Mouse (Mus musculus): ENCODE measurements around the gene Ubap2l.

Ubap2l gene
- long read RNA-seq, experiment 1, partial matches to known transcripts: 10 of 21 reads
- long read RNA-seq, experiment 1, other reads (novel, unspliced or antisense): 11 of 21 reads
- long read RNA-seq, experiment 2, partial matches to known transcripts: 16 of 27 reads
- long read RNA-seq, experiment 2, other reads (novel, unspliced or antisense): 9 of 27 reads

GRCm38 (mm10) chr3:90052351-90053241 lies at the start of gene Ubap2l:
Gene Ubap2l (minus strand): TSS chr3:90052628.
- intact Hi-C loops (cut with DNase I): no loop called here

- intact Hi-C loops (cut with DNase I): no loop called here
Measured at GRCm38 (mm10) chr3:90101673-90102072, 49.2 kb upstream of the Ubap2l start.

GRCm38 (mm10) chr3:90101010-90101409 lies 48.6 kb upstream of the Ubap2l start:
- intact Hi-C loops (cut with DNase I): no loop called here

- intact Hi-C loops (cut with DNase I): no loop called here
Measured at GRCm38 (mm10) chr3:90097928-90098327, 45.5 kb upstream of the Ubap2l start.

- intact Hi-C loops (cut with DNase I): no loop called here
Measured at GRCm38 (mm10) chr3:90094453-90094852, 42.0 kb upstream of the Ubap2l start.

GRCm38 (mm10) chr3:90090892-90091291 lies 38.5 kb upstream of the Ubap2l start:
- intact Hi-C loops (cut with DNase I): no loop called here

- intact Hi-C loops (cut with DNase I): no loop called here
Measured at GRCm38 (mm10) chr3:90088617-90089016, 36.2 kb upstream of the Ubap2l start.

GRCm38 (mm10) chr3:90086068-90086467 lies 33.6 kb upstream of the Ubap2l start:
- intact Hi-C loops (cut with DNase I): no loop called here

GRCm38 (mm10) chr3:90085281-90085680 lies 32.9 kb upstream of the Ubap2l start:
- intact Hi-C loops (cut with DNase I): no loop called here

GRCm38 (mm10) chr3:90084790-90085189 lies 32.4 kb upstream of the Ubap2l start:
- intact Hi-C loops (cut with DNase I): loop anchor here (5.0 kb wide), 1 partner anchor 33 kb away; no protein-coding TSS in a partner anchor

- intact Hi-C loops (cut with DNase I): loop anchor here (5.0 kb wide), 1 partner anchor 33 kb away; no protein-coding TSS in a partner anchor
Measured at GRCm38 (mm10) chr3:90083698-90084324, 31.4 kb upstream of the Ubap2l start.

GRCm38 (mm10) chr3:90083034-90083433 lies 30.6 kb upstream of the Ubap2l start:
- intact Hi-C loops (cut with DNase I): loop anchor here (5.0 kb wide), 1 partner anchor 34 kb away; no protein-coding TSS in a partner anchor

- intact Hi-C loops (cut with DNase I): loop anchor here (5.0 kb wide), 1 partner anchor 36 kb away; no protein-coding TSS in a partner anchor
Measured at GRCm38 (mm10) chr3:90081365-90082240, 29.2 kb upstream of the Ubap2l start.

- intact Hi-C loops (cut with DNase I): loop anchor here (5.0 kb wide), 1 partner anchor 37 kb away; no protein-coding TSS in a partner anchor
Measured at GRCm38 (mm10) chr3:90080498-90080863, 28.1 kb upstream of the Ubap2l start.

- intact Hi-C loops (cut with DNase I): loop anchor here (5.0 to 10.0 kb wide), 4 partner anchors 37 to 305 kb away; partner anchors contain the start of gene Ube2q1
Measured at GRCm38 (mm10) chr3:90079763-90080497, 27.5 kb upstream of the Ubap2l start.

- intact Hi-C loops (cut with DNase I): loop anchor here (5.0 to 10.0 kb wide), 3 partner anchors 127 to 304 kb away; partner anchors contain the start of gene Ube2q1
Measured at GRCm38 (mm10) chr3:90079133-90079762, 26.8 kb upstream of the Ubap2l start.

- intact Hi-C loops (cut with DNase I): loop anchor here (5.0 to 10.0 kb wide), 3 partner anchors 126 to 303 kb away; partner anchors contain the start of gene Ube2q1
Measured at GRCm38 (mm10) chr3:90078224-90078623, 25.8 kb upstream of the Ubap2l start.

GRCm38 (mm10) chr3:90076921-90077716 lies 24.7 kb upstream of the Ubap2l start:
- intact Hi-C loops (cut with DNase I): loop anchor here (5.0 to 10.0 kb wide), 3 partner anchors 125 to 302 kb away; partner anchors contain the start of gene Ube2q1

All from adrenal gland (tissue).